Mouse (Mus musculus) liver, embryonic 14.5 days (tissue): ENCODE data around the gene Amotl1. TPM values are rescaled to one million over a fixed set of nuclear protein-coding genes. Genes with fewer than 3 reads are reported as not detected.
"Not testable (repeated sequence)": the region's sequence is repeated elsewhere in the genome, so short reads cannot be mapped to it uniquely, and the experiment has no call there.

Experiments
- ATAC-seq: fragments of 200-750 bp; cut with Nextera tagmentation; 2 replicates; pipeline ENCODE4 v1.8.0; 2017; ENCODE audit warnings: moderate number of reproducible peaks, mild to moderate bottlenecking, moderate library complexity; ENCODE audit not compliant: insufficient read depth
- DNase-seq, 3 experiments: peaks; one replicate each; pipeline ENCODE4 v3.0.0-alpha.2; 2012 to 2013; ENCODE audit warnings: low read depth in 3 of 3, low spot score in 3 of 3
- H3K27ac ChIP-seq: fragments of 300-500 bp; sonication (generic); 2 replicates; pipeline ENCODE4 v1.5.1; 2014; ENCODE audit warnings: moderate library complexity, mild to moderate bottlenecking, control low read depth, inconsistent platforms
- H3K27me3 ChIP-seq: fragments of 300-500 bp; sonication (generic); 2 replicates; pipeline ENCODE4 v1.6.1; 2014; ENCODE audit warnings: mild to moderate bottlenecking, low read length, moderate library complexity; ENCODE audit not compliant: control insufficient read depth, insufficient read depth
- H3K36me3 ChIP-seq: fragments of 300-500 bp; sonication (generic); replicated peaks from 2 replicates; pipeline ENCODE4 v1.6.1; 2014; ENCODE audit warnings: low read depth; ENCODE audit not compliant: control insufficient read depth, insufficient read depth
- H3K4me1 ChIP-seq, 2 experiments: fragments of 200-500 bp in 1 of 2; fragments of 300-500 bp in 1 of 2; sonication (generic) in 1 of 2; replicated peaks; 2 replicates each; pipeline ENCODE4 v1.6.1; 2012 to 2014; ENCODE audit warnings: antibody characterized with exemption in 1 of 2, inconsistent platforms in 1 of 2, low read length in 1 of 2; ENCODE audit not compliant: control insufficient read depth in 2 of 2, insufficient read depth in 2 of 2
- H3K4me2 ChIP-seq: fragments of 300-500 bp; sonication (generic); 2 replicates; pipeline ENCODE4 v1.6.1; 2014; ENCODE audit warnings: low read depth, mild to moderate bottlenecking, control low read depth, moderate library complexity
- H3K4me3 ChIP-seq, 2 experiments: fragments of 200-500 bp in 1 of 2; fragments of 300-500 bp in 1 of 2; sonication (generic) in 1 of 2; 2 replicates each; pipeline ENCODE4 v1.5.1; 2012 to 2014; ENCODE audit warnings: low read depth in 2 of 2, low read length in 2 of 2, mild to moderate bottlenecking in 2 of 2, control low read depth in 1 of 2, inconsistent platforms in 1 of 2, moderate library complexity in 1 of 2; ENCODE audit not compliant: insufficient read depth in 1 of 2
- H3K9ac ChIP-seq: fragments of 300-500 bp; sonication (generic); replicated peaks from 2 replicates; pipeline ENCODE4 v1.6.1; 2014; ENCODE audit warnings: mild to moderate bottlenecking, control low read depth, moderate library complexity
- H3K9me3 ChIP-seq: fragments of 300-500 bp; sonication (generic); 2 replicates; pipeline ENCODE4 v1.6.1; 2016; ENCODE audit warnings: low read length, mixed read lengths; ENCODE audit not compliant: control insufficient read depth
- CTCF ChIP-seq: IDR thresholded peaks from 2 replicates; pipeline ENCODE4 v1.5.1; 2016; ENCODE audit warnings: antibody characterized with exemption, low read depth, control low read depth
- EP300 ChIP-seq: IDR thresholded peaks from 2 replicates; pipeline ENCODE4 v1.6.1; 2016; ENCODE audit warnings: antibody characterized with exemption, low read depth
- WGBS: fragments of 180-500 bp; shearing (Covaris S2); extraction: QIAGEN DNeasy Blood & Tissue Kit; methylation state at CpG from one replicate; pipeline ENCODE4 v1.1.7; 2014; ENCODE audit not compliant: insufficient replicate concordance; 5-methylcytosine and 5-hydroxymethylcytosine counted together
- polyA plus RNA-seq, 2 experiments: library from polyadenylated mRNA; depleted of rRNA in 1 of 2; stranded (reverse) in 1 of 2; unstranded in 1 of 2; fragments of >200 nt; fragmentation: Nextera tagmentation in 1 of 2; extraction: Ambion mirVana in 1 of 2; gene quantifications; 2 replicates each; pipeline versions ENCODE4 v1.2.1 to v1.2.3; 2012 to 2014

Gene Amotl1
- polyA plus RNA-seq, 2 experiments, result 1.7 to 2.0 TPM

DNA sequence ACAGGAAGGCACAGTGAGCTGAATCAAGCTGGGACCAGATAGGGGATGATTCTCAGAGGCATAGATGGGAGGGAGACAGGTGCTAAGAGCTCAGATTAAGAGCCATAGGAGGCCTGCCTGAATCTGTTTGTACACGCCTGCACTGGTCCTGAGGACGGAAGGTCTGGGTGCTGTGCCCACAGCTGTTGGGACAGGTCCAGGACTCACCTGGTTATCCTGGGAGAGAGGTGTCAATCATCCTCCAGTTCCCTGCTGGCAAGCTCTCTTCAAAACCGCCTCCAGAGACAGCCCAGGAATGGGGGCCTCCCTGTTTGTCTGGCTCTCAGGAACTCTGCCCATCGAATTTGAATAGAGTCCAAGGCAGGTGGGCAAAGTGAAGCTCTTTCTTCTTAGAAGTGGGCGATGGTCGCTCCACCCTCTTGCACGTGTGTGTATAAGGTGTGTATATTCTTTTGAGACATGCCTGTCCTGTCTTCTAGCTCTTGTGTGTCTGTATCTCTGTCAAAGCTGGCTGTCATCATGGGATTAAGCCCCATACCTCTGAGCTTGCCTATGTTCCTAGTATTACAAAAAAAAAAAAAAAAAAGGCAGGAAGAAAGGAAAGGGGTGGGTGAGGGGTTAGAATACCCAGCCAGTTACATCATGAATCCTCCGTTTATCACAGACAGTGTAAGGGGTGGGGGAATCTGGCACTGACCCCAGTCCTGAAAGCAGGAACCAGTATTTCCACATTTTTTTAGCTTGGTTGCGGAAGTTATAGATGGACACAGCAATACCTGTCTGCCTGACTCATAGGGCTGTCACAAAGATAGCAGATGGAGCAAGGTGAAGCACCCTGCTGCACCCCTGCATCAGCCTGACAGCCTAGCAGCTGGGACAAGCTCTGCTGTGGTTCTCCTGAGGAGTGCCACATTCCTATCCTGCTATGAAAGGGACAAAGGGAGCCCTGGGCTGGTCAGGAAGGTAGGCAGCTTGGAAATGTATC, 31.1 kb upstream of the Amotl1 start:
- no peak for DNase-seq
- no peak for ATAC-seq
- no peaks in the 10 kb centered on the region for H3K36me3 ChIP-seq
- no peak overlapping the region for H3K4me3 ChIP-seq
- no peak overlapping the region for H3K9ac ChIP-seq
- WGBS, result 37% methylated on average over 9 of the region's 9 CpGs
- H3K9me3 ChIP-seq, result no peaks in the 10 kb centered on the region
- no peak overlapping the region for H3K4me2 ChIP-seq
- H3K27ac ChIP-seq, result no peak overlapping the region
- TF ChIP-seq EP300 (no peak), CTCF (no peak)
- H3K4me1 ChIP-seq, result no peaks in the 10 kb centered on the region
- H3K27me3 ChIP-seq, result no peaks in the 10 kb centered on the region

DNA sequence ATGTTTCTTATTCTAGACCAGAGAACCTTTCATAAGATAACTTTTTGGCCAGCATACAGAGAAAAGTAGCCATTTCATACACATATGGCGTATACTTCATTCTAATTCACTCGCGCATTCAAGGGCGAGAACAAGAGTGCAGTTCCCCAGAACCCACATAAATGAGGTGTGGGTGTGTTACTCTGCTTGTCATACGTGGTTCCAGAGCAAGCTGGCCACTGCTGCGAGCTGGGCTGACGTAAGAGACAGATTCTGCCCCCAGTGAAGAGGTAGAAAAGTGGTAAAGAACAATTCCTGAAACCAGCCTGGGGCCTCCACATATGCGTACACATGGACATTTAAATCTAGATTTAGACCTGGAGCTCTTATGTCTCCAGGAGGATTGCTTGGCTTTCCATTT, 29.6 kb upstream of the Amotl1 start:
- Histone ChIP-seq H3K4me3 (no peak overlapping the region), H3K9me3 (no peaks in the 10 kb centered on the region), H3K27me3 (no peaks in the 10 kb centered on the region), H3K9ac (no peak overlapping the region), H3K4me2 (no peak overlapping the region), H3K27ac (no peak overlapping the region), H3K36me3 (no peaks in the 10 kb centered on the region), H3K4me1 (no peaks in the 10 kb centered on the region)
- DNase-seq (no peak), ATAC-seq (no peak)
- WGBS, result 69% methylated on average over 8 of the region's 8 CpGs
- no peak for TF ChIP-seq CTCF
- TF ChIP-seq EP300, result no peak

DNA sequence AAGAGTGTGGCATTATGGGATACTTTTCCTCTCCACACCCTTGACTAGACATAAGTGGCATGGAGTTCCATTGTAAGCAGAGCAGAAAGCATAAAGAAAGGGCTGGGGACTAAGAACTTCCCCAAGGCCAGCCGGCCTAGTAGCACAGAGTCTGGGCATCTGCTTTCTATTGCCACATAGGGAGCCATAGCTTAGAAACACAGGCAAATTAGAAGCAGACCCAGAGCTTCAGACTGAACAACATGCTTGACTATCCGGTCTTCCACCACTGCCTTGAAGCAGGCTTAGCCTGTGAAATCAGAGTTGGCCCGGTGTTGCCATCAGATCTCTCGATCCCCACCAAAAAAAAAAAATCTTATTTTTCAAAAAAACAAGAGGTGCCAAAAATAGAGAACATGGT, 28.3 kb upstream of the Amotl1 start:
- H3K4me1 ChIP-seq, result no peaks in the 10 kb centered on the region
- no peak overlapping the region for H3K27ac ChIP-seq
- no peak for TF ChIP-seq EP300
- TF ChIP-seq CTCF, result no peak
- no peaks in the 10 kb centered on the region for H3K36me3 ChIP-seq
- no peaks in the 10 kb centered on the region for H3K27me3 ChIP-seq
- ATAC-seq (no peak), DNase-seq (no peak)
- no peak overlapping the region for H3K4me3 ChIP-seq
- no peak overlapping the region for H3K4me2 ChIP-seq
- no peaks in the 10 kb centered on the region for H3K9me3 ChIP-seq
- WGBS, result 68% methylated on average over 4 of the region's 4 CpGs
- no peak overlapping the region for H3K9ac ChIP-seq

DNA sequence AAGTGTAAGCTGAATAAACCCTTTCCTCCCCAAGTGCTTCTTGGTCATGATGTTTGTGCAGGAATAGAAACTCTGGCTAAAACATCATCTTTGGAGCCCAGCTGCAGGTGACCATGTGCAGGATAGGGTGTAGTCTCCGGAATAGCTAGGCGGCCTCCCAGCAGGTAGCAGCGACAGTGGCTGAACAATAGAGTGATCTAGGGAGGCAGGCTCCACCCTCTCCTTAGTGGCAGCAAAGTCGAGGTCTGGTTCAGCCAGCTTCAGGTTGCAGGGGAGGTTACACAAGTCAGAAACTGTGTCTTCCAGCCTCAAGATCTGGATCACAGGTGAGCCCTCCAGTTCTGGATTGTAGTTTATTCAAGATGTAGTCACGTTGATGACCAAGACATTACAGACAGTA, 27.1 kb upstream of the Amotl1 start:
- not testable (repeated sequence) for ATAC-seq, H3K36me3 ChIP-seq, H3K4me3 ChIP-seq, H3K9me3 ChIP-seq, H3K27ac ChIP-seq, H3K27me3 ChIP-seq, H3K4me1 ChIP-seq, H3K9ac ChIP-seq, DNase-seq, H3K4me2 ChIP-seq
- WGBS, result 31% methylated on average over 5 of the region's 5 CpGs

DNA sequence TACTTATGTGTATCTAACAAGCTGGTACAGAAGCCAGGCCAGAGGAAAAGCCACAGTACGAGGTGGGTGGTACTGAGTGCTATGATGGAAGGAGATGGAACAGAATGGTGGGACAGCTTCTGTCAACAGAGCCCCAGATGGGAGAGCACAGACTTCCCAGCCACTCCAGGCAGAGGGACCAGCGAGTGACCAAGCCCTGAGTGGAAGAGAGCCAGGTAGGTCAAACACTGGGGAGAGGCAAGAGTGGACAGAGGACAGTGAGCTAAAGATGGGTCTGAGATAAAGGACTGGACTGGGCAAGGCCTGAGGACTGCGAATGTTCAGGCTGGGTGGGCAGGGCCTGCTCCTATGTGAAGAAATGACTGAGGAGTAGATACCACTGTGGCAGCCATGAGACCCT, 23.5 kb upstream of the Amotl1 start:
- Histone ChIP-seq H3K36me3 (no peaks in the 10 kb centered on the region), H3K9me3 (no peaks in the 10 kb centered on the region), H3K4me2 (no peak overlapping the region), H3K27ac (no peak overlapping the region), H3K27me3 (no peaks in the 10 kb centered on the region), H3K4me1 (no peaks in the 10 kb centered on the region), H3K4me3 (no peak overlapping the region), H3K9ac (no peak overlapping the region)
- WGBS, result 52% methylated on average over 3 of the region's 3 CpGs
- ATAC-seq (no peak), DNase-seq (no peak)
- no peak for TF ChIP-seq EP300
- no peak for TF ChIP-seq CTCF
